Mouse (Mus musculus) cerebellum, adult 2 months (tissue): Measurements from ENCODE around the gene Sp3.

ENCODE experiments used
- CTCF ChIP-seq: fragments of 200-500 bp; IDR thresholded peaks from 2 replicates; pipeline ENCODE4 v1.5.1; 2011; ENCODE audit warnings: low read depth, mild to moderate bottlenecking, control low read depth, low read length, moderate library complexity, borderline replicate concordance; ENCODE audit not compliant: insufficient read depth
- POLR2A ChIP-seq: fragments of 200-500 bp; IDR thresholded peaks from 2 replicates; pipeline ENCODE4 v1.6.1; 2011; ENCODE audit warnings: low read length, control low read depth, borderline replicate concordance; ENCODE audit not compliant: insufficient read depth

- TF ChIP-seq POLR2A (no peak), CTCF (no peak)
Measured at GRCm38 (mm10) chr2:72986616-72987015, 6.4 kb upstream of the Sp3 start, which contains the start of gene Gm11084.
